Mouse (Mus musculus): ENCODE data around the gene Kat7. TPM values are rescaled to one million over a fixed set of nuclear protein-coding genes. Genes with fewer than 3 reads are reported as not detected.

Kat7 gene
- total RNA-seq, 2 experiments from 2014 or later: 25.7 to 30.8 TPM

DNA sequence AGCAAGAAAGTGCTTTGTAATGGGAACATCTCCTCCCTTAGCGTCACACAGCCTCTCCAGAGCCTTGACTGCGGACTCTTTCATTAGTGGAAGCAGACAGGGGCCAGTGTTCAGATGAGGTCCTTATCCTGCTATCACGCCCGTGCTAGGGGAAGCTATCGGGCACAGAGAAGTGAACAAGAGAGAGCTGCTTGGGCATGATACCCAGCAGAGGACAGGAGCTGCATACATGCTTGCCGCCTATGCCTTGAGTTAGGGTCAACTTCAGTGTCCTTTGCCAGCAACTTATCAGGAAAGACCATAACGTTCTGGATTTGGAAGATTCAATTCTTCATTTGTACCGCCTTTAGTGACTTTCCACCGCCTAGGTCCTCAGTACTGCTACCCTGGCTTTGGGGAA, 23.8 kb upstream of the Kat7 start:
- DNase-seq: no peak

DNA sequence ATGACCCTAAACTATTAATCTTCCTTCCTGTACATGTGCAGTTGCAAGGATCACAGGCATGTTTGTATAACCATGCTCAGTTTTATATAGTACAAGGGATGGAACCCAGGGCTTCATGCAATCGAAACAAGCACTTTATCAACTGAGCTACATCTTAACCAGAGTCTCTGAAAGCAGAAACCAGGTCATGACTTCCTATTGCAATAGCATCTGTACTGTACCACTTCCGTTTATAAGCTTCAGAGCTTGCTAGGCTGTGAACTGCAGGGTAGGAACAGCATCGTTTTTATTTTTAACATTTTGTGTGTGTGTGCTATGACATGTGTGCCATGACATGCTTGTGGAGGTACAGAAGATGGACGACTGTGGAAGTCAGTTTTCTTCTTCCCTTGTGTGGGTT, 23.2 kb upstream of the Kat7 start:
- no peak for DNase-seq

DNA sequence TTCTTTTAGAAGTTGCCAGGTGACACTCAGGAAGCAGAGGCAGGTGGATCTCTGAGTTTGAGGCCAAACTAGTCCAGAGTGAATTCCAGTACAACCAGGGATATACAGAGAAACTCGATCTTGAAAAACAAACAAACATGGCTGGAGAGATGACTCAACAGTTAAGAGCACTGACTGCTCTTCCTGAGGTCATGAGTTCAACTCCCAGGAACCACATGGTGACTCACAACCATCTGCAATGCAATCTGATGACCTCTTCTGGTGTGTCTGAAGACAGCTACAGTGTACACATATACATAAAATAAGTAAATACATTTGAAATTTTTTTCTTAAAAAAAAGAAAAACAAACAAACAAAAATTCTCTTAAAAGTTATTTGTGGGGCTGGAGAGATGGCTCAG, 20.6 kb upstream of the Kat7 start:
- no peak for DNase-seq

DNA sequence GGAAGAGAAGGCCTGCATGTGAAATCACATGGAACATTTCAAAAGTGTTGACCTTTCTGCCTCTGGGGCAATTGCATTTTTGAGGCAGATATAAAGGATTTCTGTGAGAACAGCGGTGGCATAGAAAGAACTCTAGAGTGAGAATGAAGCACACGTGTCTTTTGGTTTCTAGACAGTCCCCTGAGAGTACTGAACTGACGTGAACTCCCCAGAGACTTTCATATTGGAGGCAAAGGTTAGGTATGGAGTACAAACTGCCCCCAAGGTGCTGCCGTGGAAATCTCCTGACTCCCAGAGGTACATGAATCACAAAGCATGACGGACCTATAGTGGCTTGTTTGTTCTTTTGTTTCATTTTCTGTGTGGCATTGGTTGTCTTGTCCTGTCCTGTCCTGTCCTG, 18.6 kb upstream of the Kat7 start:
- DNase-seq: no peak

DNA sequence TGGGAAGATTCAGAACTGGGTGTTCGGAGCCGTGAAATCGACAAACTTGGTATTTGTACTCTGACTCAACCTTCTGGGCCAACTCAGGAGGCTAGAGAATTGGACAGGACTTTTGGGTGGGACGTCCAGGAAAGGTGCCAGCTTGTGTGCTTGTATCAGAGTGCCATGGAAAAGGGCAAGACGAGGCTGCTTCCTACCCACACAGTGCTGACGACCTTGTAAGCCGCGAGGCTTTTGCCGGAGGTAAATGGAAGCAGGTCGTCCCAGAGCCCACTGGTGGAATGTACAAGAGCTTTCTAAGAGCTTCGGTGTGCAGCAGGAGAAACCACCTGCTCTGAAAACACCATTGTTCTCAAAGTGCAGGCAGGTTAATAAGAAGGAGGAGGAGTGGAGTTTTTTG, 16.2 kb upstream of the Kat7 start:
- DNase-seq: no peak

DNA sequence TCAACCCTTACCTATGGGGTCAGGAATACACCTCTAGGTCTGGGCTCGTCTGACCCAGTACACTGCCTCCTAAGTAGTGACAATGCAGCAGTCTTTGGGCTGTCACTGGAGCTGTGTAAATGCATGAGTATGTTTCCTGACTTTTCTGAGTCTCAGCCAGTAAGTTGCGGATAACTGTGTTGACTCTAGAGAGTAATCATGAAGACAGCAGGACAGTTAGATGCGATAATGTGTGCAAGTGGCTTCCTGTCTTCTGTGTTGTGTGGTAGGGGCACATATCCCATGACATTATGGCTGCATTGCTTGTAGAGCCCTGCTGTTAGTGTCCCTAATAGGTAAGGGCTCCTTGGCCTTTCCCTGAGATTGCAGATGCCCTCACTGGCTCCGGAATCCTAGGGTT, 15.8 kb upstream of the Kat7 start:
- no peak for DNase-seq

DNA sequence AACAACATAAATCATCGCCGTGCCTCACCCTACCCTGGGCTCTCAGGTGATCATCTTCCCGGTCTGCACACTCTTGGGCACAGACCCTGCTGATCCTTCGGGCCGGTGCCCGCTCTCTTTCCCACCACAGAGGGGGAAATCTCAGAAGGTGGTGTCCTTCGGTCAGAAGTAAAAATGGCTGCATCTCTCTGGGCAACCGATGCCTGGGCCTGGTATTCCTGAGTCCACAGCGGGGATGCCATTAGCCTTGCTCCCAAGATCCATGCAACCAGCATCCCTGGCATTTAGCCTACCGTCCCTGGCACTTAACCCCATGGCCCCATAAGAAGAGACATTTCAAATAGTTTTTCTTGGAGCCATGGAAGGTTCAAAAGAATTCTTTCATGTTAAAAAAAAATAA, 14.1 kb upstream of the Kat7 start:
- no peak for DNase-seq

DNA sequence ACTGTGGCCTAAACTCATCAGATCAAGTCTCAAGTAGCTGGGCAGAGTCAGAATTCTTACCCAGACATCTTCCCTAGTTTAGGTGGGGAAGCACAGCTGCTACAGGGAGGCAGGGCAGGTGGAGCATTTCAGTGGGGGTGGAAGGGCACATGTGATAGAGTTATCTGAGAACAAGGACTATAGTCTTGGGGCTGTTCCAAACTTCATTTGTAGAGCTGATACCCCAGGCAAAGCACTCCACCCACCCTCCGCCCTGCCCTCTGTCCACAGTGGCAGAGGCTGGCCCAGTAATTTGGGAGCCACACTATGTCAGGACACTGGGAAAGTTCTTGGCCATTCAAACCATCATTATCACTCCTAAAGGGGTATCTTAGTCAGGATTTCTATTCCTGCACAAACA, 10.0 kb upstream of the Kat7 start:
- DNase-seq: no peak

DNA sequence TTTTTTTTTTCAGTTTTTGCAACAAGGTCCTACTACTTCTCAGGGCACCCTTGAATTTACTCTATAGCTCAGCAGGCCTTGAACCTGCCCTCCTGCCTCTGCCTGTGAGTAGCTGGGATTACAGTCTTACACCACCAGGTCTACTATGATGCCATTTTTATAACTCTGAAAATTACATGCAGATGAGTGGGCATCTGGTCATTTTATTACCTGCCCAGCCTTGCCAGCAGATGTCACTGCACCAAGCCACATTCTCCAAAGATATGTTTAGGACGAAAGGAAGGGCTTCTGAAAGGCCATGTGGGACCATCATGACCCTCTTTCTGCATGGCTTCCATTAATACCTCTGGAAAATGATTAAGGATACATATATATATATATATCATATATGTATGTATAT, 9.5 kb upstream of the Kat7 start:
- DNase-seq: no peak

DNA sequence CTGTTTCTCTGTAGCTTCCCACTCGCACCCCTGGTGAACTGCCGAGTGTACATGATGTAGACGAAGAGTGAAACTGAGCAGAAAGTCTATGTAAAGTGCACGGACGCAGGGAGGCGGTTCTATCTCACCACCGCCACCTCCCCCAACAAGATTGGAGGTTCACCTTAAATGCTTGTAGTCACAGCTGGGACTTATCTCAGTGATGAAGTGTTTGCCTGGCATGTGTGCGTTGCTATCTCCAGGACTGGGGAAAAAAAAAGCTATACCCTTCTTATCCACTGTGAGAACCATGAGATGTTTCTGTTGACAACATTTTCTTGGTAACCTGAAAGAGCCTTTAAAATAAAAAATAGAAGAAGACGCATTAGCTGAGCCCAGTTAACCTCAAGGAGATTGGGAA, 8.1 kb upstream of the Kat7 start:
- no peak for DNase-seq

DNA sequence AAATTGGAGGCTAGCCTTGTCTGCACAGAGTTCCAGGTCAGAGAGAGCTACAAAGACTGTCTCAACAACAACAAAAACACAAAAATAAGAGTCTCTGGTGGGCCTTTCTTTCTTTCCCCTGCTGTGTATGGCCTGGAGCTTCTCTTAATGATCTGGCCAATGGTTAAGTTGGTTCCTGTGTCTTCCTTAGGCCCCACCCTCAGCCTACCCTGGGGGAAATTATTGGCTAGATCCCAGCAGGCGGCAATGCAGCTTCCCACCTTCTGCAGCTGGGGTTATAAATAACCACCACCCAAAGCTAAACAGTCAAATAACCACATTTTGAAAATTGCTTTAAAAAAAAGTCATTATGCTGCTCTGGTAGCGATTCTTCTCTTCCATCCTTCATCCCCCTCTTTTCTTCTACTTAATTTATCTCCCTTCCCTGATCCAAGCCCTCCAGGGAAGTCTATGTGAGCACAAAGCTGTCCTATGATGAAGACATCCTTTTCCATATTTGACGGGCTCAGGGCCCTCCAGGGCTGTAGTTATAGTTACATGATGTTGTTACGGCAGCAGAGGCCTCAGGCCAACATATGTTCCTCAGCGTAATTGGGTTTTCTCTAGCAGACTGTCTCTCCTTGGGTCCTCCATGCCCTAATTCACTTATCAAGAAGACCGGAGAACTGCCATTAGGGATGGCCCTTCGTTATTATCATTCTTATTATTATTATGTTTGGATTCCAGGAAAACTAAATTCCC, 5.3 kb upstream of the Kat7 start:
- no peak for DNase-seq

DNA sequence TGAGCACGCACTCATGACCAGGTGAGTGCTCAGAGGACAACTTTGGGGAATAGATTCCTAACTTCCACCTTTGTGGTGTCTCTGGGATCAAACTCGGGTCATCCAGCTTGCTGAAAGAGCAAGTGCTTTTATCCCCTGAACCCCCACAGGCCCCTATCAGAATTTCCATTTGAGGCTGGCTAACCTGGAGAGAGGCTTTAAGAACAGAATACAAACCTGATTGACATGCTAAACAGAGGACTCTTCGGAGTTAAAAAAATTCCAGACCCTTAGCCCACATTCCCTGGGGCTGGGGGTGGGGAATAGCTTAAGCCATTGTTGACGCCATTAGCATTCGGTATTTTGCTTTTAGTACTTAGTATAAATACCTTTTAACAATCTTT, 1.4 kb upstream of the Kat7 start:
- DNase-seq: no peak

DNA sequence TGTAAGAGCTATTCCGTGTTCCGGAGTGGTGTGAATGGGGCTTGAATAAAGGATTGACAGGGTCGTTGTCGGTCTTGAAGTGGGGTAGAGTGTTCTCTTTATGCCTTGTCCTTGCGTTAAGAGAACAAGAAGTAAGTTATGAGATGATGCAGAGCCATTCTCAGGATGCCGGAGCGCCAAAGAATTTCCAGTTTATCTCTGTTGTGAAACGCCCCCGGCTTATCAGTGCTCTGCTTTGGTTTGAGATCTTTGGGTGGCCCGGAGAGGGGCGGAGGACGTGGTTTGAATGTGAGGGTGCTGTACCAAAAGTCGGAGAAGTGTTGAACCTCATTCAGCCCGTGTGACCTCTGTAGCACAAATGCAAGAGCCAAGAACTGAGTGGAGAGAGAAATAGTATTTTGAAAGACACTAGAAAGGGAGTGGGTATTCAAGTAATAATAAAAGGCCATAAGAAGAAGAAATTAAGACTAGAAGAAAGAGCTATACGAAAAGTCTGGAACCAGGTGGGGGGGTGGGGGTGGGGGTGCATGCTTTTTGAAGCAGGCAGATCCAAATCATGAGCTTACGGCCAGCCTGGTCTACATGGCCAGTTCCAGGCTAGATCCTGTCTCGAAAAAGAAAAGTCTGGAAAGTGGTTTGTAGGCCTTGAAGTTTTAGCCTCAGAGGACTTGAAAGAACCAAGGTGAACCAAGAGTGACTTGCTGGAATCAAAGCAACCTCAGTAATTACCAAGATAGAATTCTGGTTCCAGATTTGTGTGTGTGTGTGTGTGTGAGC, 790 bp upstream of the Kat7 start:
- no peak for DNase-seq

DNA sequence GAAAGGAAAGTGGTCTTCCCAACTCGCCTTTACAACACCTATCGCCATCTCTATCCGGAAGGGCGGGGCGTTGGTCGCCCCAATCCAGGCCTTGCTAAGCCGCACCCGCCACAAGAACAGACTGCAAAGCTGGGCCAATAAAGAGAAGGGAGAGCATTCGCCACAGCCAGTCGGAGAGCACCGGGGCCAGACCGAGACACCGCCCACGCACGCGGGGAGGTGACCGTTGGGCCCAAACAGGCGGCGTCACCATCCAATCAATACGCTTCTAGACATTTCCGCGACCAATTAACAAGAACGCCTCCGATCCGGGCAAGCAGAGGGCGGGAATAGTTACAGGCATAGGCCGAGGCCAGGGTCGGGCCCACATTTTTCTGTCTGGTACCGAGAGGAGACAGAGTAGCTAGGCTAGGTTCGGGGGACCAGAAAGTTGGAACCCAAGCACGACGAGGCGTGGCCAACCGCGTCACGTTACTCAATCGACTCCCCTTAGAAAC, 488 bp downstream of the Kat7 start:
- peak; percentile 96 to 99 for DNase-seq

DNA sequence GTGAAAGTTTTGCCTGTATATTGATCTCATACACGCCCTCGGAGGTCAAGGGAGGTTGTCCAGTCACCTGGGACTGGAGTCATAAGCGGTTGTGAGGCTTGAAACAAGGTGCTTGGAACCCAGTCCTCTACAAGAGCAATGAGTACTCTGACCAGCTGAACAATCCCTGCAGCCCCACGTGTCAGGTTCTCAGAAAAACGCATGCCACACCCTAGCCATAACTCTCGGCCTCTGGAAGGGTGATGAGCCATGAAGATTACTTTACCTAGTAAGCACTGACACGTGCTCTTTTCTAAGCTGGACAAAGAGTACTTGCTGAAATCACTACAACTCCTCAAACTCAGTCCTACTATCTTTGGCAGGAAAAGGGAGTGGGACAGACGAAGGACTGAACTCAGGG, 2.5 kb downstream of the Kat7 start:
- DNase-seq: no peak

DNA sequence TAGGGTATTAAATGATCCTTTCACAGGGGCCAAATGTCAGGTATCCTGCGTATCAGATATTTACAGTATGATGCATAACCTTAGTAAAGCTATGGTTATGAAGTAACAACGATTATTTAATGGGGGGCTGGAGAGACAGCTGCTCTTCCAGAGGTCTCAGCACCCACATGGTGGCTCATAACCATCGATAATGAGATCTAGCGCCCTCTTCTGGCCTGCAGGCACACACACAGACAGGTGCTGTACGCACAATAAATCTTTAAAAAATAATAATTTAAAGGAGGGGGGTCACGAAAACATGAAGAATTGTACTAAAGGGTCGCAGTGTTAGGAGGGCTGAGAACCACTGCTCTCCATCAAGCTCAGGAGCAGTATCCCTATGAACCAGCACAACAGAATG, 4.4 kb downstream of the Kat7 start:
- no peak for DNase-seq

DNA sequence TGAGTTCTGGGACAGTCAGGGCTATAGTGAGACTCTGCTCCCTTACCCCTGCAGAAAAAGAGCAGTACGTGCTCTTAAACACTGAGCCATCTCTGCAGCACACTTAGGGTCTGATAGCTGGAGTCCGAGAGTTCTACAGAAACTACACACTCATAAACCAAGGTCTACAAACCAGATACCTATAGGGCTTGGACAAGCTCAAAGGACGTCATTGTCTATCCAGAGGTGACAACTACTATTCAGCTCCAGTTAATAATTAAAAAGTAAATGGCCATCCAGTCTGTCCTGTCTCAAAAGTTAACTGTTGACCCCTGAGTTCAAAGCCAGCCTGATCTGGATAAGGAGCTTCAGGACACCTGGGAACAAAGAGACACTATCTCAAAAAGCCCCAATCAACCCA, 8.3 kb downstream of the Kat7 start:
- DNase-seq: no peak

DNA sequence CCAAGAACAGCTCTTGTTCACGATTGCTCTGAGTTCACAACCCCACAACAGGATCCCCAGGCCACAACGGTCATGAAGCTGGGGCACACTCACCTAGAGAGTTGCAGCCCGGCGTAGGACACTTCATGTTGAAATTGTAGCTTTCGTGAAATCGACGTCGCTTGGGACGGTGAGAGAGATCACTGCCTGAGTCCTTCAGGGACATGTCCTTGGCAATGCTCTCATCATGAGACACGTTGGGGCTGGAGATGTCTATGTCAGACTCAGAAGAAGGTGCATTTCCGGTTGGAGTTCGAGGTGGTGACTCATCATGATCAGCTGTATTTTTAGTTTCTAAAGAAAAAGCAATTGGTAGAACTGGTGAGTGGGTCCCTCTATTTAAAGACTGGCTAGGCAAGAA, 10.2 kb downstream of the Kat7 start:
- no peak for DNase-seq

DNA sequence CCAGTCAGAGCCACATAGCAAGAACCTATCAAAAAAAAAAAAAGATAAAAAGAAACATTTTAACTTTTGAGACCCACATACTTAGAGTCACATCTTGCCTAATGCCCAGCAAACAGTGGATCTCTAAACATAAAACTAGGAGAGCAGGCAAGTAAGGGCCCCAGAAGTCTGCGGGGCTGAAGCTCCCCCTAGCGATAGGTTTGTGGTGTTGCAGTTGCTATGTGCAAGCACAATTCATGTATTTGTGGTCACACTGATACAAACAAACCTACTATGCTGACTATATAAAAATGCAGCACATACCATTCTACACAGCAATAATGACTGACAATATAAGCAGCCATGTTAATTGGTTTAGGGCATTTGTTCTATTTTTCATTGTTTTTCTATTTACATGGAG, 11.9 kb downstream of the Kat7 start:
- DNase-seq: peak; percentile 23 to 35

DNA sequence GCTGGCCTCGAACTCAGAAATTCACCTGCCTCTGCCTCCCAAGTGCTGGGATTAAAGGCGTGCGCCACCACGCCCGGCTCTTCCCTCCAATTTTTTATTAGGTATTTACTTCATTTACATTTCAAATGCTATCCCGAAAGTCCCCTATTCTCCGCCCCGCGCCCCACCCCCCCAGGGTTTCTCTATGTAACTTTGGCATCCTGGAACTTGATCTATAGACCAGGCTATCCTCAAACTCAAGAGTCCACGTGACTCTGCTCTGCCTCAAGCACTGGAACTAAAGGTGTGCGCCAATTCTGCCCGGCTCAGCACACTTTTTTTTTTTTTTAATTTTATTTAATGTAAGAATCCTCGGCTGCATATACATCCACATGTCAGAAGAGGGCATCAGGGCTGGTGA, 14.3 kb downstream of the Kat7 start:
- no peak for DNase-seq

DNA sequence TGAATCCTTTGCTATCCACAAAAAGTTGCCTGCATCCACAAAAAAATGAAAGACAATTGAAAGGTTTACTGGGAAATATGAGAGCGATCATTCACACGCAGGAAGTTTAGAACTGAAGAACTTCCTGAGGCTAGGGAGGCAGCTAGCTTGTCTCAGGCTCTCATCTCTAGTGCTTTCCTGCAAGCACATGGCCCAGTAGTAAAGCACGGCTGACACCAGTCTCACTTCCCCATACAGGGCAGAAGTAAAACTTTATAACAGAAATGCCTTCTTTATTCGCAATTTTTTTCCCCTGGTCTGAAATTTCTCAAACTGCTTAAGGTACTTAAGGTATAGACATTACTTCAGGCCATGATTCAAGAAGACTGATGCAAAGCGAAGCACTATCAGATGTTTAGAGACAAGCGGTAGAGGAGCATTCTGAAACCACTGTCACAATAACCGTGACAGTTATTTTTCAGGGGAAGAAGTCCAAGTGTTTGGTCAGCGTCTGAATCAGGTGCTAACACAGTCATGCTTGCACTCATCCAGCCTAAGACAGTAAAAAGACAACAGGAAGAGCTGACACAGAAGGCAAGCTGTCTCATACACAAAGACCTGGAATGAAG, 16.9 kb downstream of the Kat7 start:
- peak in 1 of 2 experiments; percentile 44 for DNase-seq

DNA sequence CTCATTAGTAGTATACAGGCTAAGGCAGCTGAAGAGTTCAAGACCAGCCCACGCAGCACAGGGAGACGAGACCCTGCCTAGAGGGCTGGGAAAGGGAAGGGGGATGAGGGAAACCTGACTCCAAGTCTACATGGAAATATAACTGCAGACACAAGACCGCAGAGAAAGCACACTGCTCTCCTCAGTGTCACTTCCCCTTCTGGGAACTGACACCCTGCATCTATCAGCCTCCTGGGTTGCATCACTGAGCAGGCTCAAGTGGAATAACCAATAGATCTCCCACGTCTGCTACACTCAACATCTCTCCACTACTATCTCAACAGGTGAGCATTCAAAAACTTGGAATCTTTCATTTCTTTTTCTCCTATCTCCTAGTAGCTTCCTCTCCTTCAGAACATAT, 18.0 kb downstream of the Kat7 start:
- DNase-seq: peak in 1 of 2 experiments; percentile 18

DNA sequence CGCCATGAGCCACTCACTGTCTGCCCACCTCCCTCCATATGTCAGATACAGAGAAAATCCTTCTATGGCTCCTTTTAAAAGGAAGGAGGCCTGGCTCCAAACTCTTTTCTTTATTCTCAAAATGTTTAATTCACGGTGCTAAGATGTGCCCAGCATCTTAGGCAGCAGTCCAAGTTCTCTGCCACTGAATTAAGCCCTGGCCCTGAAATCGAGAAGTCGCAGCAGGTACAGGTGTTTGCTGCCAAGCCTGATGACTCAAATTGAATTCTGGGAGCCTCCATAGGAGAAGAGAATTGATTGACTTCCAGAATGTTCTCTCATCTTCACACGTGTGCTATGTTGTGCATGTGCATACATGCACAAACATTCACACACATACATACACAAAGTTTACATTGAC, 27.7 kb downstream of the Kat7 start:
- DNase-seq: no peak
